Mouse (Mus musculus): ENCODE measurements around the gene Gjd3.

DNA sequence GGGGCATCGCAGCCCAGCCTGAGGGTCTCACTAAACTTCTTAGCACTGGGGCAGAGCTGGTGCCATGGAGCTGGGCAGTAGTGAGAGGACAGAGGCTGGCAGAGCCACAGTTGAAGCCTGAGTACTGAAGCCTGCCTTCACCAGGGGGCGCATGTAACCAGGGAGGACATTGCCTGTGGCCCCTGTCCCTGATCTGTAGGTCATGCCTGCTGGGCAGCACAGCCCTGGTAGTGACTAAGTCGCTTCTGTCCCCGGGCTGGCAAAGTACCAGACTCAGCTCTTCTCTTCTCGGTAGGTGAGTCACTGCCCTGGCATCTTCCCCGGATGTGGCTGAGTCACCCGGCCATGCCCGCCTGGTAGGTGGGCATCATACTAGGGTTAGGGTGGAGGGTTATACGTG is 49.7 kb downstream of the Gjd3 start:
- peak; percentile 45; the same call in 1 of the 2 replicates for TF ChIP-seq CTCF (IDR thresholded peaks at IDR 0.05; ENCODE audit: extremely low read depth, insufficient read depth, low read length)
- TF ChIP-seq POLR2A (IDR thresholded peaks at IDR 0.05; ENCODE audit: extremely low read depth, insufficient read depth, low read length): no peak

Data from cortical plate, adult 2 months (tissue).